In genomic region chr2:35676075-35676665, GRCm38 (mm10) we compare ENCODE assay signal across 9 mouse cellular contexts.
DNase-seq lines count a peak whose midpoint lies in the region; ATAC-seq and TF ChIP-seq lines count a peak whose summit lies in the region.
"Had no signal": no experiment of that assay in that cellular context is flagged by ENCODE, and none has a peak within 500 bp of the region (broad histone marks: within the 10 kb centered on the region; RNA-seq: fewer than 3 reads in every experiment).

No protein-coding gene starts in this region.

- H3K4me2 ChIP-seq in heart, embryonic 11.5 days, result peak overlapping the region; percentile 27; the same call in 1 of the 2 replicates
- H3K4me2 ChIP-seq in heart, postnatal 0 days (ENCODE audit: low read depth, low read length), result no peak overlapping the region
- peak overlapping the region; percentile 27 for H3K4me2 ChIP-seq in limb, embryonic 12.5 days

- H3K9ac ChIP-seq in heart, embryonic 11.5 days (ENCODE audit: low read depth, low read length), result peak overlapping the region; percentile 35; the same call in 1 of the 2 replicates
- peak overlapping the region; percentile 17 for H3K9ac ChIP-seq in heart, postnatal 0 days (replicated peaks; ENCODE audit: low read depth, low read length)
- H3K9ac ChIP-seq in limb, embryonic 12.5 days (replicated peaks), result peak overlapping the region; percentile 37; the same call in 1 of the 2 replicates

- no peak for ATAC-seq in heart, embryonic 11.5 days (replicated peaks; ENCODE audit: insufficient number of reproducible peaks, low FRiP score, low TSS enrichment)
- ATAC-seq in heart, postnatal 0 days (ENCODE audit: insufficient read depth, low read depth), result no peak
- ATAC-seq in limb, embryonic 12.5 days (ENCODE audit: insufficient number of reproducible peaks, insufficient read depth, low FRiP score, low TSS enrichment, low read depth), result peak; percentile 49

- no peak for DNase-seq in heart, postnatal 36 days
- peak; percentile 59 for DNase-seq in brain, adult 2 months (ENCODE audit: low read depth, low spot score)
- DNase-seq in heart, postnatal 0 days (ENCODE audit: low spot score), result no peak
- no peak for DNase-seq in B cell, adult 2 months
- DNase-seq in T-cell, adult 2 months (ENCODE audit: low spot score), result no peak
- no peak for DNase-seq in thymus, postnatal 25 days

- no peaks in the 10 kb centered on the region for H3K9me3 ChIP-seq in heart, embryonic 11.5 days (replicated peaks; ENCODE audit: control insufficient read depth, low read length)
- H3K9me3 ChIP-seq in heart, postnatal 0 days (replicated peaks; ENCODE audit: control insufficient read depth, low read length), result no peaks in the 10 kb centered on the region
- H3K9me3 ChIP-seq in limb, embryonic 12.5 days, result no peaks in the 10 kb centered on the region
- H3K9me3 ChIP-seq: G1E had no signal

- H3K36me3 ChIP-seq in heart, embryonic 11.5 days (ENCODE audit: control insufficient read depth, insufficient read depth, low read length), result no peaks in the 10 kb centered on the region
- H3K36me3 ChIP-seq in heart, postnatal 0 days (replicated peaks; ENCODE audit: control insufficient read depth, insufficient read depth, low read length), result no peaks in the 10 kb centered on the region
- H3K36me3 ChIP-seq in limb, embryonic 12.5 days, result peaks cover 6% of the 10 kb centered on the region; the same call in 1 of the 2 replicates
- H3K36me3 ChIP-seq: G1E had no signal

- TF ChIP-seq CTCF in heart, postnatal 0 days (IDR thresholded peaks at IDR 0.05; ENCODE audit: low read depth), result no peak

- no peak overlapping the region for H3K4me3 ChIP-seq in heart, embryonic 11.5 days (ENCODE audit: low read depth, low read length)
- no peak overlapping the region for H3K4me3 ChIP-seq in heart, postnatal 0 days (ENCODE audit: low read depth, low read length)
- no peak overlapping the region for H3K4me3 ChIP-seq in limb, embryonic 12.5 days (replicated peaks)

- peaks cover 94% of the 10 kb centered on the region for H3K4me1 ChIP-seq in heart, embryonic 11.5 days (ENCODE audit: control insufficient read depth, insufficient read depth, low read length)
- H3K4me1 ChIP-seq in heart, postnatal 0 days (ENCODE audit: control insufficient read depth, insufficient read depth), result peaks cover 85% of the 10 kb centered on the region
- peaks cover 100% of the 10 kb centered on the region for H3K4me1 ChIP-seq in limb, embryonic 12.5 days (replicated peaks)

- no peak for TF ChIP-seq EP300 in heart, postnatal 0 days (IDR thresholded peaks at IDR 0.05; ENCODE audit: low read depth)

- intact Hi-C loops in heart, postnatal 36 days (cut with DNase I), result no loop called here

- H3K27ac ChIP-seq in heart, embryonic 11.5 days (ENCODE audit: low read depth, low read length), result peak overlapping the region; percentile 67
- peak overlapping the region; percentile 56 for H3K27ac ChIP-seq in heart, postnatal 0 days (ENCODE audit: low read depth)
- peak overlapping the region; percentile 84 for H3K27ac ChIP-seq in limb, embryonic 12.5 days

- no peaks in the 10 kb centered on the region for H3K27me3 ChIP-seq in heart, embryonic 11.5 days (ENCODE audit: control insufficient read depth, insufficient read depth, low read length)
- H3K27me3 ChIP-seq in heart, postnatal 0 days (ENCODE audit: control insufficient read depth, insufficient read depth, low read length), result no peaks in the 10 kb centered on the region
- no peaks in the 10 kb centered on the region for H3K27me3 ChIP-seq in limb, embryonic 12.5 days

- WGBS in heart, embryonic 11.5 days (ENCODE audit: insufficient replicate concordance), result 25% methylated on average over 5 of the region's 5 CpGs
- WGBS in heart, postnatal 0 days, result 21% methylated on average over 5 of the region's 5 CpGs
- 18% methylated on average over 5 of the region's 5 CpGs for WGBS in limb, embryonic 12.5 days
